Mouse (Mus musculus): Measurements from ENCODE around the gene Gm17455.

DNA sequence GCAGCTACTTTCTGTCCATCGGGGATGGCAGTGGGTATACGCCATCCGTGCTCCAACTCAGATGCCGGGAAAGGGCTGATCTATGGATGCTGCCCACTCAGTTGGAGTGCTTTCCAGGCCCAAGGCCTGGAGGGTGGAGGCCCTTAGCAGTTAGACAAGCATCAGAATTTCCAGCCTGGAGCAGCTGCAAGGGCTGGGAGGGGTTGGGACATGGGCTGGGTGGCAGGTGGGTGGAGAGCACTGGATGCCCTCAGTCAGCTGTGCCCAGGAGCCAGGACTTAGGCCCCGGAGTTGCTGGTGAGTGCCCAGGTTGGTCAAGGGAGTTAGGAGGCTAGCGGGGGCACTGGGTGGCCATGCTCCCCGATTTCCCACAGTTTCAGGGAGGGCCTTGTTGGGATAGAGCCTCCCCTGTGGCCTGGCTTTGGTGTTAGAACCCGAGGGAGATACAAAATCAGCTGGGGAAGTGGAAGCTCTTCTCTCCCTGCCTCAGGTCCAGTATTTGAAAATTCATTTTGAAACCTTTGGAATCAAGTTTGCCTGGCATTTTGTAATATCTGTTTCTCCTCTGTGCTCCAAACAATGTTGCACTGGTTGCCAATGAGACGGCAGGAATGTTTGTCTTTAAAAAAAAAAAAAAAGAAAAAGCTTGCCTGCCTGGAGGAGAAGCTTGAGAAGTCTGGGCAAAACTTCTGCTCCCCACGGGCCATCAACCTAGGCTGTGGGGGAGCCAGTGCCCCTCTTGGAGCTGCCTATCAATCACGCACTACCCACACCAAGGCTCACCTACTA lies 1.2 kb downstream of the Gm17455 start:
- no peak for TF ChIP-seq CTCF (IDR thresholded peaks at IDR 0.05; ENCODE audit: low read depth)
- no peak for TF ChIP-seq EP300 (optimal IDR thresholded peaks at IDR 0.05)

Data from stomach, postnatal 0 days (tissue).